Mouse (Mus musculus) hindlimb bud, embryonic 11.5 days (tissue): ENCODE results near the gene Vwa3a.

Experiments used
- DNase-seq: peaks from one replicate; pipeline ENCODE4 v3.0.0-alpha.2; 2012; ENCODE audit warnings: low read depth, low spot score; ENCODE audit errors: extremely low spot score

Vwa3a gene

DNA sequence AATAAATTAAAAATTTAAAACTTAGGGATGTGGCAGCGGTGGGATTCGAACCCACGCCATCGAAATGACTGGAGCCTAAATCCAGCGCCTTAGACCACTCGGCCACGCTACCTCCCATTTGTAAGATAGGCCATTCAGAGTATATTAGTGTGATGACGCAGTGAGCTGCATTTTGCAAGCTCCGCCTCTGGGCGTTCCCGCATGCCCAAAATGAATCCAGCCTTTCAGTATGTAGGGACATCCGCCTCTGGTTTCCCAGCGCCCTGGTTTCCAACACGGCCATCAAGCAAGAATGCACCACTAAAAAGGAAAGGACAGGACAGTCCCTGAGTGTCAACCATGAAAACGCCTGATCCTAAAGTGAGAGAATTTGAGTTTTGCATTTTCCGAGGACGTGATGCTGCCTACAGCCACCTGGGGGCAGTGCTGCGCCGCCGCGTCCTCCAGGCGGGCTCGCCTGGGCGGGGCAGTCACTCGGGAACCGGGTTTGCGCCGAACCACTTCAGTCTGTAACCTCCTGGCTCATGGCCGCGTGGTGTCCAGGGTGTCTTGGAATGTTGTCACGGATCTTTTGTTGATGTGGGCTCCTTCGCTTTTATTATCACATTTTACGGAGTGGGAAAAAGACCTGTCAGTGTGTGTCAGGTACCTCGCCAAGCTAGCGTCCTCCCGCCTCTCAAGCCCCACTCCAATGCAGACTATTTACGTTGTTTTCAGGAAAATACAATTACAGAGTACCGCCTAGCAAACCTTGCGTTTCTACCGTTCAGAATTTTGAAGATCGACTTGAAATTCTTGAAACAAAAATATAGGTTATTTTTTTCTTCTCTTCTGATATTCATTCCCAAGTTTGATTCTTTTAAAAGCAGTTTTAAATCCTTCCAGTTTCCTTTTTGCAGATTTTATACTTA is 96.6 kb downstream of the Vwa3a start:
- DNase-seq, result peak; percentile 98

DNA sequence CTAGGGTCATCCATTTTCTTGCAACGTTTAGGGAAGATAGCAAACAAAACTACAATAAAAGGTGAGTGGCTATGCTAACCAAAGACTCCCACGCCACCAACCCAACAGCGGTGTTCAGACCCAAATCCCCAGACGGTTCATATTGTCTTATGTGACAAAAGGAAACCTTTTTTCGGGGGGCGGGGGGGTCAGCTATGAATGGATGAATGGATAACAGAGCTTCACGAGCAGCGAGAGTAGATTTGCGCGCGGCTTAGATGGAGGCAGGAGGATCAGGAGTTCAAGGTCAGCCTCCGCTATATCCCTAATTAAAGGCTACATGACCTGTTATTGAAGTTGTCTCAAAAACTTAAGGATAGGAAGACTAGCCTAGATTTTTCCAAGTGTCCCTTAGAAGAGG is 97.2 kb downstream of the Vwa3a start:
- DNase-seq, result no peak

DNA sequence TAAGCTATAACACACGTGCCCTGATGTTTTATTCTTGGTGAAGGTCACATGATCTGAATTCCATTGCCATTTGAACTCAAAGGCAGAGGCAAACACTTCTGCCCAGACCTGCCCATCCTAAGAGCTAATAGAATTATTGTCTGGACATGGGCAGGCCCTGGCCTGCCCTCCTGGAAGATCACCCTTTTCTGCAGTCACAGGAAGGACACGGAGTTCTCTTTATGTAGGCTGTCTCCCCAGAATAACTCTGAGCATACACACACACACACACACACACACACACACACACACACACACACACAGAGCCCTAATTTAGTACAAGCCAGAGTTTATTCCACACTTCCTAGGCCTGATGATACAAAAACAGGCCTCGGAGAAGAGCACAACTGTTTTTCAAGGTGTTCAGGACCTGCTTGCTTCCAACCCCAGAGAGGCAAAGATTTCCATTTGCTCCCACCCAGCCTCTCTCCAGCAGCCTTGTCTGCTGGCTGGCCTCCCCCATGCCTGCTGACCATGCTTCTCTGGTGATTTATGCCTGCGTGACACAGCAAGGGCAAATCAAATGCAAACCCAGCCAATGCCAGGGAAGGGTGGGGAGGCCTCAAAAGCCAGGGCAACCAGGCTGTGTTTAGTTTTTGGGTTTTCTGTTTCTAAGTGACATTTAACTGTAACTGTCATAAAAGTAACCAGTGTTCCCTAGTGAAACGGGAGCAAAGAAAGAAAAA is 99.5 kb downstream of the Vwa3a start:
- no peak for DNase-seq

DNA sequence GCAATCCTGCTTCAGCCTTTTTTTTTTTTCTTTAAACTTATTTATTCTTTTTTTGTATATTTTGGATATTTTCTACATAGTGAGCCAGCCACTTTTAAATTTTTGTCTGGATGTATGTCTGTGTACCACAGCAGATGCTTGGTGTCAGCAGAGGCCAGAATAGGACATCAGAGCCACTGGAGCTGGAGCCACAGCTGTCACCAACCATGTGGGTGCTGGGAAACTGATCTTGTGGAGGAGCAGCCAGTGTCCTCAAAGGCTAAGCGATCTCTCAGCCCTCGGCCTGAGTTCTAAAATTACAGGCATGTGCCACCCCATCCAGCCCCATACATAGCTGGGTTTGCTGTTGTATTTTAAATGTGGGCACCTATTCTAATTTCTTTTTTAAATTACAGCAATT is 100.7 kb downstream of the Vwa3a start:
- DNase-seq, result no peak

DNA sequence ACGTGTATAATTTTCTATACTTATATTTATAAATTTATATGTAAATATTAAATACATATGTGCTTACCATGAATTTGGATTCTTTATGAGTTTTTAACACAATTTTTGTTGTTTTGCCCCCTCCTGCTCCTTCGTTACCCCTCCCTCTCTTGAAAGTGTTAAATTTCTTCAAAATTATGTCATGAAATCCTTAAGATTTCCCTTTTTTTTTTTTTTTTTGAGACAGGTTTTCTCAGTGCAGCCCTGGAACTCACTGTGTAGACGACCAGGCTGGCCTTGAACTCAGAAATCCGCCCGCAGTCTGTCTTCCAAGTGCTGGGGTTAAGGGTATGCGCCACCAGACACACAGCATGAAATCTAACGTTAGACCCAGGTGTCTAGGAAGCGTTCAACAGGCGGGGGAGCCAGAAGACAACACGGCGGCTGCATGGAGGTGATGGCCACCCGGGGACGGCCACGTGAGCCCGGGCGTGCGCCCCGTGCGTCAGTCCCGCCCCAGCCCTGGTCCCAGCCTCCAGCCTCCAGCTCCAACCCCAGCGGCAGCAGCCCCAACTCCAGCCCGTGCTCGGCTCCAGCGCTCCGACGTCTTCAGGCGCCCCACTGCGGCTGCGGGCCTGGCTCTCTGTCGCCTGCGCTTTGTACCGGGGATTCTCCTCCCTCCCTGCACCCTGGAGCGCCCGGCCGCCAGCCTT is 103.4 kb downstream of the Vwa3a start, which contains the start of gene Eef2k:
TSS of gene Eef2k (plus strand) at position 487 of the 692 bp plus-strand sequence.
- no peak for DNase-seq

DNA sequence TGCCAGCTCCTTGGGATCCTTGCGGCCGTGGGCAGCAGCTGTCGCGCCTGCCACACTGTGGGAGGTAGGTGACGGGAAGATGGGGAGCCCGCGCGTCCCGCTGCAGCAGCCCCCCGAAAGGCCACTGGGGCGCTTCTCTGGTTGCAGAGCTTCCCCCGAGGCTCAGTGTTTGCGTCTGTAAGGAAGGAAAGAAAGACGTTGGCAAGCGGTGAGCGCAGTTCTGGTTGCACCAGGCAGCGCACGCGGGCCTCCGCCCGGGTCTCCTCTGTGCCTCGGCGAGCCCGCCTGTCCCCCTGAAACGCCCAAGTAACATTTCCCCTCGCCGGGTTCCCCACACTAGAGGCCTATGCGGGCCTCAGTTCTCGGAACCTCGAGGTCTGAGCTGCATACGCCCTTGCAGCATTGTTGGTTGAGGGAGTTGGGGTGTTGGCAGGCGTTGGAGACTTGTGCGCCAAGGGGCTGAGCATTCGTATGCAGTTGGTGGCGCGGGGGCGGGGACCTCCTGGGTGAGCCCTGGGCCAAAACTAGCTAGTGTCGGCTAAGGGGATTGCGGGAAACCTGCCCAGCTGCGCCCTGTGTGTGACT is 104.0 kb downstream of the Vwa3a start:
- DNase-seq, result no peak

DNA sequence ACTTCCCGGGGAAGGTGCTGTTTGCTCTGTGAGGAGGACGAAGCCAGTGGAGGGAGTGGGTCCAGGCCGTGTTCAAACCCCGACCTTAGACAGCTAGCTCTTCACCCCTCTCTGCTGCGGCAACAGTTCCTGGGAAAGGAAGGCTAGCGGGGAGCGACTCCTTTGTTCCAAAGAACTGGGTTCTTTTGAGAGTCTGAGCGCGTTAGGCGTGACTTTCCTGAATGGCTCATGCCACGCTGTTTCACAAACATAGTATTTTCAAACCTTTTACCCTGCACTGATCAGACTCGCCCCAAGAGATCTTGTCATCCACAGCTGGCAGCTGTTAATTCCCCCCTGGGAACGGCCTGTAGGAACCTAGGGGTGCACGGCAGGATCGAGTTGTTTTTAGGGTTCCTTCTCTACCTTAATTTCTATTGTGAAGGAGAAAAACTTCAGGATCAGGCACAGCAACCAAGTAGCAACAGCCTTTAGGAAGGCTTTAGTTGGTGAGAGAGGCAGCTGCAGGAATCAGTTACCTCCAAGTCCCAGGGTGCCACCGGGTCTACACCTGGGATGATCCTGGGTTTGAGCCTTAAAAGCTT is 104.8 kb downstream of the Vwa3a start:
- no peak for DNase-seq

DNA sequence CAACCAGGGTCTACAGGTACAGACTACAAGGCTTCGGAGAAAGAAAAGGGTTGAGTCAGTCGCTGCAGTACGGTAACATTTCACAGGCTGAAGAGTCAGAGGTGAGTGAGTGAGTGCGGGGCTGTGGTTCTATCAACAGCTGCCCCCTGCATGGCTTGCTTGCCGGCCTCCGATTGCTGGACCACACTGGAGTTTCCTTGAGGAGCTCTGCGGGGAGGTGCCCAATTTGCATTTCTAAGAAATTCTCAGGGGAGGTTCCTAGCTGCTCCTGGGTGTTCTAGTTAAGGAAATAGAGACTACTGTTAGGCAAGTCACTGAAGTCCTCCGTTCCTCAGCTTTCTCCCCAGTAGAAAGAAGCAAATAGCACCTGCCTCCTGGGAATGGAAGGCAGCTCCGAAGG is 105.6 kb downstream of the Vwa3a start:
- no peak for DNase-seq

DNA sequence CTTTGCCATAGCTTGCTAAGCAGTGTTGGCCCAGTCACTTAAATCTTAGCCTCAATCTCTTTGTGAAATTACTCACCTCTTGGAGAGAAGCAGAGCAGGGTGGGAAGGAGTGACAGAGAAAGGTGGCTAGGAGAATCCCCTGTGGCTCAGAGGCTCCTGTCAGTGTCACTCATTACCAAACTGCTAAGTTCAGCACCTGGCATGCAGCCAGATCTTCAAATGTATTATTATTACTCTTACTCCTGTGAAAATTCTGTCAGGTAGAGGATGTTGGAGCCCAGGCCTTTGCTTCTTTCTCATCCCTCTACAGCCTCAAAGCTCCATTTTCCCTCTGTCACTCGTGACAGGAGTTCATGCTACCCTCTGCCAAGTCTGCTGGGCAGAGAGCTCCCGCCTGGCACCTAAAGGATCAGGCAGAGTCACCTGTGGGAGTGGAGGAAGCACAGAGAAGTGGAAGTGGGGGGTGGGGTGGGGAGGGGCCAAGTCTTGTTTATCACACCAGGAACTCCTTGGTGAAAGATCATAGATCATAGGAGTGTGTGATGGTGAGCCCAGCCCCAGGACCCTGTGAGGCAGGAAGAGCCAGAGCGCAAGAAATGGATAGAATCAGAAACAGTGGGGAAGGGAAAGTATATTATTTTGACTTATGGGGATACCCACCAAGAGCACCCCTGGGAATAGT is 109.9 kb downstream of the Vwa3a start:
- no peak for DNase-seq

DNA sequence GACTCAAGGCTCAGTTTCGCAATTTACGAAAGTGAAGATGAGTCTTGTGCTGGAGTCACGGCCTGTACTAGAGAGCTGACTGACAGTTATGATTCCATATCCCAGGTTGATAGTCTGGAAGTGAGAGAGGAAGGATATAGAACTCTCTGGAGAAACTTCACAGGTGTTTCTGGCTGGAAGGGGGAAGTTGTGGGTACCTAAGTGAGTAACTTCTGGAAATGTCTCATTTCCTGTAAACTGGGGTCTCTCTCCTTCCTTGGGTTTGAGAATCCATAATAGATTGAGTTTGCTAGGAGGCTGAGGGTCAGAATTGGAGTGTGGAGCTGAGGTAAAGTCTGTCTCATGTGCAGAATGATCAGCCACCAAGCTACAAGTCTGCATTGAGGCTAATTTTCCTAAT is 111.0 kb downstream of the Vwa3a start:
- DNase-seq, result no peak
